Mouse (Mus musculus) megakaryocyte, embryonic 14.5 days (primary cell): ENCODE data around the gene Sycp2.

Experiments
- FLI1 ChIP-seq: IDR thresholded peaks from 2 replicates; pipeline ENCODE4 v1.6.1; 2012; ENCODE audit warnings: low read length, inconsistent platforms, mixed read lengths
- GATA1 ChIP-seq: IDR thresholded peaks from 3 replicates; pipeline ENCODE4 v1.6.1; 2012; ENCODE audit warnings: mixed read lengths, low read length, inconsistent platforms, borderline replicate concordance

DNA sequence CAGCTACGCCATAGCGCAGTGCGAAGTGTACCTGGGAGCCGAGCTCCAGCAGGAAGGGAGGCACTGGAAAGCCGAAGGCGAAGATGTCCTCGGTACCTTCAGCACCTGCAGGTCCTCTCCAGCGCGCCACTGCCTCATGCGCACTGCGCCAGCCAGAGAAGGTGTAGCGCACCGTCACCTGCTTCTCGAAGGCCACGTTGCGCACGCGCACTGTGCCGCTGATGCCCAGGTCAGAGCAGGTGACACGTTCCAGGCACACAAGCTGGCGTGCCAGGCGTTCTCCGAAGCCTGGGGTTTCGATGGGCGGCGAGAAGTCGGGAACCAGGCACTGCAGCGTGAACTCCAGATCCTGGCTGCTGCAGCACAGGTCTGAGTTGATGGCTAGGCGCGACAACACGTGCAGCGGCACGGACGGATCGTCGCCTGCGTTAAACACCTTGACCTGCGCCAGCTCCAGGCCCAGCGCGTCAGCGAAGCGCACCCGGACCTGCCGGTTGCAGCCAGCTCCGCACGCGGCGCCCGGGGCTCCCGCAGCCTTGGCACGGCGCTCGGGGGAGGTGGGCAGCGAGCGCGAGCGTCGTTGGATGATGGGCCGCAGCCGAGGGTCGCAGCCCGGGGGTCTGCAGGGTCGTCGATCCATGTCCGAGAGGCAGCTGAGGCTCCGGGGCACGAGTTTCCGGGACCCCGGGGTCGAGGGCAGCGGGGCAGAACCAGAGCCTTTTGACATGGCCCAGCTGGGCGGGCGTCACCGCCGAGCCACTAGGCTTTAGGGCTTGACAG is 6.2 kb upstream of the Sycp2 start:
- TF ChIP-seq GATA1 (no peak), FLI1 (no peak)
